Mouse (Mus musculus): ENCODE measurements at regions not wholly inside any gene's neighbourhood (a gene's known extent, or its start where the extent isn't known, plus 50 kb on each side); places are given as distances from the start of the nearest gene placed in this dataset.
A peak's percentile ranks its signal among the peaks of the same experiment; 100 is the strongest.

DNA sequence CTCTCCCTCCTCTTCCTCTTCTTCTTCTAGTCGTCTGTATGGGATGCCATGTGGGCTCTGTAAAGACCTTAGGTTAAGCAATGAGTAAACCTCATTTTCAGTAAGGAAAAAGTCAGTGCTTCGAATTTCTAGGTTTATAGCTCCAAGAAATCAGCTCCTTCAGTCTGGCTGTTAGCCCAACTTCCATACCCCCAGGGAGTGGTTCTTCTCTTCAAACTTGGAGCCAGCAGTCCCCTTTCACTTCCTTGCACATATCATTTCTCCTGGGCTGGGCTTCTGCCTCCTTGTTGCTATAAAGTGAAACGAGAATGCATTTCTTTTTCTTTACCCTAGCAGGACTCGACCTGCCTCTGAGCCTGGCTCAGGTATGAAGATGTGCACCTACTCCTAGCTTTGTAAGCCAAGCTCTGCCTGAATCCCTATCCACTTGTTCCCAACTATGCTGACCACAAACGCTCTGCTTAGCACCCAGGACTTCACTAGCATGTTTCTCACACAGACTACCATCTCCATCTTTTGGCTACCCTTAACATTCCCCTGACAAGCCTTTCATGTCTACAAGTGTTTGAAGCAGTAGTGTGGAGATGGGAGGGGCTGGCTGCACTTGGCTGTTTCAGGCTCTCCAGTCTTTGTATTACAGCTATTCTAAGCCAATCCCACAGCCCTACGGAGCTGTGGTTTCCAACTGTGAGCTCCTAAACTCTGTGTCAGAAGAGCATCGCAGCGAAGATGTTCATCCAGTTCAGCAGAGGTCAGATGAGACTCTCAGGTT is 243.8 kb upstream of the Tprg start:
- H3K4me1 ChIP-seq (ENCODE audit: insufficient read depth, low read length), result peaks cover 23% of the 10 kb centered on the region
- peak overlapping the region; percentile 83 for H3K27ac ChIP-seq (ENCODE audit: low read length)
- H3K9ac ChIP-seq (replicated peaks; ENCODE audit: low read length), result no peak overlapping the region
- peak overlapping the region; percentile 8; the same call in 1 of the 2 replicates for H3K4me2 ChIP-seq (replicated peaks; ENCODE audit: low read depth, low read length)
- WGBS, result 38% methylated on average over 8 of the region's 8 CpGs
- no peaks in the 10 kb centered on the region for H3K9me3 ChIP-seq (ENCODE audit: low read length)
- no peak overlapping the region for H3K4me3 ChIP-seq (ENCODE audit: low read length)
- no peaks in the 10 kb centered on the region for H3K36me3 ChIP-seq (ENCODE audit: insufficient read depth, low read length)
- no peak for ATAC-seq (ENCODE audit: low FRiP score, low TSS enrichment)
- H3K27me3 ChIP-seq (ENCODE audit: insufficient read depth, low read length), result no peaks in the 10 kb centered on the region

DNA sequence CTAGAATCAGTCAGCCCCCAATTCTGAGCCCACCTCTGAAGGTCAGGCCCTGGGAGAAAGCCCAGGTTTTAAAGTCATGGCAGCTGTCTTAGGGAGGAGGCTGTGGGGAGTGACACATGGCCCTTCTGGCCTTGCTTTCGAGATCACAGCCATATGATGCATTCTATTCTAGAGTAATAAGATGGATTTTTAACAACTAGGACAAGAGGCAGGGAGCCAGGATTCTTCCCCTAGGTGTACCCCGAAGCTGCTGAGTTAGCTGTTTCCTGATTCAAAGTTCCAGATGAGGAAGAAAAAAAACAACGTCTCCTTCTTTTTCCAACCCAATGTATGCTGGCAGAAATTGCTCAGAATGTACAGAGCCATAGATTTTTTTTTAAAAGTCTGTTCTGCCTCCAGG is 242.0 kb upstream of the Tprg start:
- no peak for ATAC-seq (ENCODE audit: low FRiP score, low TSS enrichment)
- Histone ChIP-seq H3K9me3 (ENCODE audit: low read length) (no peaks in the 10 kb centered on the region), H3K27ac (ENCODE audit: low read length) (no peak overlapping the region), H3K9ac (replicated peaks; ENCODE audit: low read length) (no peak overlapping the region), H3K4me1 (ENCODE audit: insufficient read depth, low read length) (peaks cover 23% of the 10 kb centered on the region), H3K4me3 (ENCODE audit: low read length) (no peak overlapping the region), H3K4me2 (replicated peaks; ENCODE audit: low read depth, low read length) (no peak overlapping the region), H3K27me3 (ENCODE audit: insufficient read depth, low read length) (no peaks in the 10 kb centered on the region), H3K36me3 (ENCODE audit: insufficient read depth, low read length) (no peaks in the 10 kb centered on the region)
- WGBS, result 58% methylated on average over 3 of the region's 3 CpGs

DNA sequence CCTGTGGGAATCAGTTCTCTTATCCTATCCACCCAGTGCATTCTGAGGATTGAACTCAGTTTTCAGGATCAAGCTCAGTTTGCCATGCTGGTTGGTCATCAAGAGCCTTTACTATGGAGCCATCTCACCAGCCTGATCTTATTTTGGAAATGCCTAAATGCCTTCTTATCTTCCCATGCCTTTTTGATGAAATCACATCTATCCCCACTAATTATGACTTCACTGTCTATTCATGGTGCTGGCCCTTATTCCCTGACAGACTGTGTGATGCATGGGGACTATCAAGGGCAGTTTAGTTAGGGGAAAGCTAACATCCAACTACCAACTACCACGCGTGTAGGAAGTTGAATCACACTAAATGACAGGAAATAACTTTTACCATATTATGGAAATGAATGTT is 238.9 kb upstream of the Tprg start:
- Histone ChIP-seq H3K4me2 (replicated peaks; ENCODE audit: low read depth, low read length) (no peak overlapping the region), H3K27ac (ENCODE audit: low read length) (no peak overlapping the region), H3K9me3 (ENCODE audit: low read length) (no peaks in the 10 kb centered on the region), H3K9ac (replicated peaks; ENCODE audit: low read length) (no peak overlapping the region), H3K4me1 (ENCODE audit: insufficient read depth, low read length) (peaks cover 3% of the 10 kb centered on the region), H3K4me3 (ENCODE audit: low read length) (no peak overlapping the region), H3K27me3 (ENCODE audit: insufficient read depth, low read length) (no peaks in the 10 kb centered on the region), H3K36me3 (ENCODE audit: insufficient read depth, low read length) (no peaks in the 10 kb centered on the region)
- ATAC-seq (ENCODE audit: low FRiP score, low TSS enrichment), result no peak
- 87% methylated on average over 2 of the region's 2 CpGs for WGBS

DNA sequence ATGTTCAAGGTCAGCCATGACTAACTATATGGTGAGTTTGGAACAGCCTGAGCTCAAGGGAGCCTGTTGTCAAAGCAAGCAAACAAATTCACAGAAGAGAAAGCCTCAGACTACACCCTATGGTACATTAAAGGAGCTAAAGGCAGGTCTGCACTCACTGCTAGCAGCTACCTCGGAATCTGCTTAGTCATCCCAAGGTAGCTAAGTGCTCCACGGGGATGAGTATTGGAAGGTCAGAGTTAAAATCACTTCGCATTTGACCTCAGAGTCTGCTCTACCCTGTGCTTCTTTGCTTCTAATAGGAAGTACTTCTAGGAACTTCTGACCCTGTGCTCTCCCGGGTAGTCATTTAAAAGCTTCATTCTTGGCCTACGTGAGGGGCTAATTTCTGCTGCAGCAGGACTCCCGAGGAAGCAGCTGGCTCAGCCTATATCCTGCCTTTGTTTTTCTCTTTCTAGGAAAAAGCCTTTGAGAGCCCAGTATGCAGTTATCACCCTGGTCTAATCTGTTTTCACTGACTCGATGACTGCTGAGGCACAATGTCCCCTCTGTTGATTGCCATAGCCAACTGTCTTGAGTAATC is 236.6 kb upstream of the Tprg start:
- Histone ChIP-seq H3K9ac (replicated peaks; ENCODE audit: low read length) (no peak overlapping the region), H3K36me3 (ENCODE audit: insufficient read depth, low read length) (no peaks in the 10 kb centered on the region), H3K27ac (ENCODE audit: low read length) (no peak overlapping the region), H3K4me3 (ENCODE audit: low read length) (no peak overlapping the region), H3K27me3 (ENCODE audit: insufficient read depth, low read length) (no peaks in the 10 kb centered on the region), H3K9me3 (ENCODE audit: low read length) (no peaks in the 10 kb centered on the region), H3K4me1 (ENCODE audit: insufficient read depth, low read length) (peaks cover 4% of the 10 kb centered on the region; the same call in 1 of the 2 replicates), H3K4me2 (replicated peaks; ENCODE audit: low read depth, low read length) (no peak overlapping the region)
- 52% methylated on average over 7 of the region's 7 CpGs for WGBS
- no peak for ATAC-seq (ENCODE audit: low FRiP score, low TSS enrichment)

DNA sequence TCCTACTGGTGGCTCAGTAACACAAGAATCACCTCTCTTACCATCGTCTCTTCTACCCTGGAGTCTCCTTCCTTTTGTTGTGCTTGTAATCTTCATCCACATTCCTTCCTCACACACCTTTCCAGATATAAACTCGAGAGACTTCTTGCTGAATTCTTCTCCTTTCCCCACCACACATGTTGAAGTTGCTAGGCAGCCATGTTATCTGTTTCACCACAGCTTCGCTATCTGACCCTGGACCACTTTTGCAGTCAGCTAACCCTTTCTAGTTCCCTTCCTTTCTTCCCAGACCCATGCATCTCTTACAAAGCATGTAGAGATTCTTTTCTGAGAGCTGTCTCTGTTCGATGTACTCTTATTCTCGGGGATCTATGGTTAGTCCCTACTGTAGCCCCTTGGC is 235.6 kb upstream of the Tprg start:
- Histone ChIP-seq H3K36me3 (ENCODE audit: insufficient read depth, low read length) (no peaks in the 10 kb centered on the region), H3K4me1 (ENCODE audit: insufficient read depth, low read length) (peaks cover 4% of the 10 kb centered on the region; the same call in 1 of the 2 replicates), H3K27ac (ENCODE audit: low read length) (no peak overlapping the region), H3K27me3 (ENCODE audit: insufficient read depth, low read length) (no peaks in the 10 kb centered on the region), H3K4me3 (ENCODE audit: low read length) (no peak overlapping the region), H3K4me2 (replicated peaks; ENCODE audit: low read depth, low read length) (no peak overlapping the region), H3K9me3 (ENCODE audit: low read length) (no peaks in the 10 kb centered on the region), H3K9ac (replicated peaks; ENCODE audit: low read length) (no peak overlapping the region)
- WGBS, result 89% methylated on average over 5 of the region's 5 CpGs
- no peak for ATAC-seq (ENCODE audit: low FRiP score, low TSS enrichment)

DNA sequence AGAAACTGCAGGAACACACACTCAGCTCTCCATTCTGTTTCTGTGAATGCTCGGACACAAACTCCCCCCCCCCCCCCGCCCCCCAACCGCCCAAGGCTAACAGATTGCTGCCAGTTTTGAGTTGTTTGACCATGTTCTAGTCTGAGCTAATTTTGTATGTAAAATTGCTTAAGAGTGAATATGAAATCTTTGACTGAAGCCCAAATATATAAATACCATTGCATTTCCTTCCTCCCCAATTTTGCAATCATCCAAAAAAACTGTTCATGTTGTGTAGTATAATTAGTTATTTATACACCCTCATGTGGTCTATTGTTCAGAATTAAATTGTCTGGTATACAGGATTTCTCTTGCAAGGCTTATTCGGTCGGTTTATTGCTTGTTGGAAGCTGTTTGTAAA is 234.2 kb upstream of the Tprg start:
- no peaks in the 10 kb centered on the region for H3K36me3 ChIP-seq (ENCODE audit: insufficient read depth, low read length)
- ATAC-seq (ENCODE audit: low FRiP score, low TSS enrichment), result no peak
- no peak overlapping the region for H3K4me3 ChIP-seq (ENCODE audit: low read length)
- H3K27me3 ChIP-seq (ENCODE audit: insufficient read depth, low read length), result no peaks in the 10 kb centered on the region
- H3K9me3 ChIP-seq (ENCODE audit: low read length), result no peaks in the 10 kb centered on the region
- no peak overlapping the region for H3K9ac ChIP-seq (replicated peaks; ENCODE audit: low read length)
- WGBS, result 73% methylated on average over 5 of the region's 5 CpGs
- H3K27ac ChIP-seq (ENCODE audit: low read length), result 0 out of 2 replicates have a peak overlapping the region, but pooled peaks have one; percentile 38
- no peak overlapping the region for H3K4me2 ChIP-seq (replicated peaks; ENCODE audit: low read depth, low read length)
- H3K4me1 ChIP-seq (ENCODE audit: insufficient read depth, low read length), result peaks cover 4% of the 10 kb centered on the region; the same call in 1 of the 2 replicates

DNA sequence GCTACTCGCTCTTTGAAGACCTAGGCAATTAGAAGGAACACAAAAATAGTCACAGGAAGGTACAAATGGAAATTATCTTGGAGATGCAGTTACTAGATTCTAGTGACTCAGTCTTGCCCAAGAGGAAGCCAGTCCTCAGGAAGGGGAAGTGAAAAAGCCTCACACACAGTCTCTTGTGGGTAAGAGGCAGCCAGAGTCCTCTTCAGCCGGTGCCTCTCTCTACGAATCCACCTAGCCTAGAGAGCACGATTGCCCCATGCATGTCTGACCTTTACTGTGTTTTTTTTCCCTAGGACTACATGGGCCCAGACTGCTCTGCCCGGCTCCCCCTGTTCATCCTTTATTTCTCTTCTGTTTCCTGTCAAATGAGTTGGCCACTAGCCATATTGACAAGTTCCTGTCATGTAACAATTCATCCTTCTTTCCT is 233.7 kb upstream of the Tprg start:
- H3K27ac ChIP-seq (ENCODE audit: low read length), result 0 out of 2 replicates have a peak overlapping the region, but pooled peaks have one; percentile 38
- WGBS, result 74% methylated on average over 5 of the region's 5 CpGs
- no peak for ATAC-seq (ENCODE audit: low FRiP score, low TSS enrichment)
- no peak overlapping the region for H3K4me3 ChIP-seq (ENCODE audit: low read length)
- no peak overlapping the region for H3K4me2 ChIP-seq (replicated peaks; ENCODE audit: low read depth, low read length)
- H3K36me3 ChIP-seq (ENCODE audit: insufficient read depth, low read length), result no peaks in the 10 kb centered on the region
- no peaks in the 10 kb centered on the region for H3K27me3 ChIP-seq (ENCODE audit: insufficient read depth, low read length)
- H3K9me3 ChIP-seq (ENCODE audit: low read length), result no peaks in the 10 kb centered on the region
- peaks cover 5% of the 10 kb centered on the region for H3K4me1 ChIP-seq (ENCODE audit: insufficient read depth, low read length)
- no peak overlapping the region for H3K9ac ChIP-seq (replicated peaks; ENCODE audit: low read length)

DNA sequence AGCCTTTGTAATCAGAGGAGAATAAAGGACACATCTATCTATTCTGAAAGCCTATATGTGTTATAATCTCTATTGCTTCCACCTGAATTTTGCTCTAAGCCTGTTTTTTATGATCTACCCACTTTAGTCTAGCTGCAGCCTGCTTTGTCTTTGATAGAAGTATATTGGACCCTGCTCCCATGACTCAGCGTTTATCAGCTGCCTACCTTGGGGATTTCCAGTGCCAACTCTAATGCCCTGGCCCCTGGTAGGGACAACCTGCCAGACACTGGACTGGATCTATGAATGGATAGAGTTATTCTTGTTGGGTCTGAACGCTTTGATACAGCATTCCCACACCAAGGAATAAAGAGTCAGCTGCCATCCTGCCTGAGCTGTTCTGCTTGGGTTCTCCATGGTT is 232.3 kb upstream of the Tprg start:
- Histone ChIP-seq H3K9ac (replicated peaks; ENCODE audit: low read length) (no peak overlapping the region), H3K27ac (ENCODE audit: low read length) (no peak overlapping the region), H3K27me3 (ENCODE audit: insufficient read depth, low read length) (no peaks in the 10 kb centered on the region), H3K4me1 (ENCODE audit: insufficient read depth, low read length) (peaks cover 13% of the 10 kb centered on the region), H3K4me3 (ENCODE audit: low read length) (no peak overlapping the region), H3K36me3 (ENCODE audit: insufficient read depth, low read length) (no peaks in the 10 kb centered on the region), H3K4me2 (replicated peaks; ENCODE audit: low read depth, low read length) (no peak overlapping the region), H3K9me3 (ENCODE audit: low read length) (no peaks in the 10 kb centered on the region)
- ATAC-seq (ENCODE audit: low FRiP score, low TSS enrichment), result no peak
- 91% methylated on average over 2 of the region's 2 CpGs for WGBS

DNA sequence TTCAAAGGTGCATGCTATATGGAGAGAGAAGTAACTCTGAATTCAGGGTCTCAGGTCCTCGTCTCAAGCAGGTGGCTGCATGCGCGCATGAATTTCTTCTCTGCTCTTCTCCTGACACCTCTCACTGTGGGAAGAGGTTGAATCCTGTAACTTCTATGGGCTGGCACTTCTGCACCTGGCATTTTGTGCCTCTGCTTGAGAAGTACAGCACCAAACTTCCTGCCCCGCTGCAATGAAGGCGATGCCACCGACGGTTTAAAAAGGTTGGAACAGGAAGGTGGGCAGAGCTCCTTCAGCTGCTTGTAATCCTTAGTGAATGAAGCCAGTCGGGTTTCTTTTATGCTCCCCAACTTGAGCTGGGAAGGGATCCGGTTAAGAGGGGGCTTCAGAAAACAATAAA is 231.2 kb upstream of the Tprg start:
- H3K4me3 ChIP-seq (ENCODE audit: low read length), result no peak overlapping the region
- 75% methylated on average over 9 of the region's 9 CpGs for WGBS
- H3K4me1 ChIP-seq (ENCODE audit: insufficient read depth, low read length), result peaks cover 22% of the 10 kb centered on the region
- H3K27ac ChIP-seq (ENCODE audit: low read length), result no peak overlapping the region
- H3K9me3 ChIP-seq (ENCODE audit: low read length), result no peaks in the 10 kb centered on the region
- no peaks in the 10 kb centered on the region for H3K27me3 ChIP-seq (ENCODE audit: insufficient read depth, low read length)
- no peak overlapping the region for H3K4me2 ChIP-seq (replicated peaks; ENCODE audit: low read depth, low read length)
- H3K9ac ChIP-seq (replicated peaks; ENCODE audit: low read length), result no peak overlapping the region
- no peaks in the 10 kb centered on the region for H3K36me3 ChIP-seq (ENCODE audit: insufficient read depth, low read length)
- no peak for ATAC-seq (ENCODE audit: low FRiP score, low TSS enrichment)

DNA sequence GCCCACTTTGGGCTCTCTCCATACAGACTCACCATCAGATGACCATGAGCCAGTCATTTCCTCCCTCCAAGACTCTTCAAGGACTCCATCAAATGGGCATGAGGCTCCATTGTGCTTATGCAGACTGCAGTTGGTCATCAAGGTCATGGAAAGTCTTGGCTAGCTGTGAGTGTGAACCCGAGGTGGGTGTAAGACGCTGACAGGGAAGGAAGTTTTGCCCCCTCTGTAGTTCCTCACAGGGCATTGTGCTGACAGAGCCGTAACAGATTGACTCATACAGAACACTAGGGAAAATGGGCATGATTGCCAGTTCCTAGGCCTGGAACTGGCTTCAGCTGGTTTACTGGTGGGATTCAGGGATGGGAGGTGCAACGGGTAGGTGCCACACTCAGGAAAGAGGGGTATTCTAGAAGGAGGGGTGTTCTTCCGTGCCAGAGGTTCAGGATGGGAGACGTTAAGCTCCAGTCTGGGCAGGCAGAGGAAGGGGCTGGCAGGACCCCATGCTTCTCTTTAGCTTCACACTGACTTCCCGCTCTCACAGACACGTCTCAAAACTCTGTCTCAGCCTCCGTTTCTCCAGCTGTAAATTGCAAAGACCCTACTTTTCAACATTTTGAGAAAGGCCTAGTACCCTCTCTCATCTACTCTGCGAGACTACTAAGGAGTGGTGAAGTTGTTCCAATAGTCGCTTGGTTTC is 228.4 kb upstream of the Tprg start:
- Histone ChIP-seq H3K27me3 (ENCODE audit: insufficient read depth, low read length) (no peaks in the 10 kb centered on the region), H3K4me1 (ENCODE audit: insufficient read depth, low read length) (peaks cover 24% of the 10 kb centered on the region), H3K4me3 (ENCODE audit: low read length) (peak overlapping the region; percentile 66), H3K4me2 (replicated peaks; ENCODE audit: low read depth, low read length) (peak overlapping the region; percentile 70), H3K9ac (replicated peaks; ENCODE audit: low read length) (peak overlapping the region; percentile 79), H3K9me3 (ENCODE audit: low read length) (no peaks in the 10 kb centered on the region), H3K27ac (ENCODE audit: low read length) (peak overlapping the region; percentile 98), H3K36me3 (ENCODE audit: insufficient read depth, low read length) (no peaks in the 10 kb centered on the region)
- ATAC-seq (ENCODE audit: low FRiP score, low TSS enrichment), result no peak
- 39% methylated on average over 11 of the region's 11 CpGs for WGBS
